Mouse (Mus musculus) lung, adult 2 months (tissue): ENCODE data around the gene H2-M10.2.

Source experiments
- CTCF ChIP-seq: fragments of 200-500 bp; IDR thresholded peaks from 2 replicates; pipeline ENCODE4 v1.5.1; 2011; ENCODE audit warnings: mild to moderate bottlenecking, low read length, control low read depth; ENCODE audit not compliant: insufficient read depth
- POLR2A ChIP-seq: fragments of 200-500 bp; IDR thresholded peaks from 2 replicates; pipeline ENCODE4 v1.6.1; 2011; ENCODE audit warnings: low read depth, mild to moderate bottlenecking, control low read depth, low read length, borderline replicate concordance; ENCODE audit errors: extremely low read depth

DNA sequence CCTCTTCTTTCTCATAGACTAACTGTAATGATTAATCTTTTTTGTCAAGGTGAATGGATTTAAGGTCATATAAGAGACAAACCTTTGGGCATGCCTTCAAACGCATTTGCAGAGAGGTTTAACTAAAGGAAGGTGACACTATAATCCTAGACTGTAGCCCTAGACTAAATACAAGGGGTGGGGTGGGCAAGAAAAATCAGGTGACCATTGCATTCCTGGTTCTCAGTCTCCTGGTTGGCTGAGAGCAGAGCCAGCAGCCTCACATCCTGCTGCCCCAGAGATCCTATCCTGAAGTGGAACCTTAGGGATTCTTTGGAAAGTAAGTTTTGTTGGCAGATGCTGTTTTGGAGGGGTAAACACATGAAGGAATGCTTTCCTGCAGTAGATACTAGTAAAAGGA, 23.0 kb upstream of the H2-M10.2 start:
- no peak for TF ChIP-seq POLR2A
- TF ChIP-seq CTCF, result no peak
